Mouse (Mus musculus) thymus, adult 2 months (tissue): ENCODE data around the gene Odf3b.

Experiments
- CTCF ChIP-seq: fragments of 200-500 bp; IDR thresholded peaks from 2 replicates; pipeline ENCODE4 v1.5.1; 2012; ENCODE audit warnings: mild to moderate bottlenecking, control low read depth, low read length, moderate library complexity, borderline replicate concordance; ENCODE audit not compliant: control insufficient read depth, poor library complexity, insufficient read depth; ENCODE audit errors: extremely low read depth
- POLR2A ChIP-seq: fragments of 200-500 bp; IDR thresholded peaks from 2 replicates; pipeline ENCODE4 v1.6.1; 2012; ENCODE audit warnings: mild to moderate bottlenecking, low read length, control low read depth, moderate library complexity; ENCODE audit not compliant: control insufficient read depth, poor library complexity, insufficient read depth; ENCODE audit errors: extremely low read depth

DNA sequence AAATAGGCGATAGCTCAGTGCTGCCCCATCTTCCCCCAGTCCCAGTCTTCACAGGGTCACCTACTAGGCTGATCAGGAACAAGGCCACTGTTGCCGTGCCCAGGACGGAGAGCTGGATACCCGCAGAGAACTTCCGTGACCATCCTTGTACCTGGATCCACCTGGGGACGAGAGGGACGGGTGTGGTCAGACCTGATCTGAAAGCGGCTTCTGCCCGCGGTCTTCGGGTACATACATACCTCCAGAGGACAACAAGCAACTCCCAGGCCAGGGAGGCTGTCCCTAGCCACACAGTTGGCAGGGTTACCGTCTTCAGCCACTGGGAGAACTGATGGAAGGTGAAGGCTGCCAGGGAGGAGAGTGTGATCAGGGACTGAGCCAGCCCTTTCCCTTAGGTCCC is 26.3 kb downstream of the Odf3b start:
- TF ChIP-seq POLR2A = no peak
- no peak for TF ChIP-seq CTCF
